Mouse (Mus musculus) embryonic fibroblast, embryonic 13.5 days (primary cell): ENCODE results near the gene Ift22.

Experiments used
- CTCF ChIP-seq: IDR thresholded peaks from 2 replicates; pipeline ENCODE4 v1.5.1; 2011; ENCODE audit warnings: mild to moderate bottlenecking, control low read depth, low read length, moderate library complexity, borderline replicate concordance; ENCODE audit not compliant: insufficient read depth
- POLR2A ChIP-seq: IDR thresholded peaks from 2 replicates; pipeline ENCODE4 v1.6.1; 2011; ENCODE audit warnings: low read depth, mild to moderate bottlenecking, control low read depth, low read length, moderate library complexity

GRCm38 (mm10) chr5:136955622-136956021, 47.7 kb downstream of the Ift22 start:
- TF ChIP-seq CTCF (no peak), POLR2A (no peak)
